Mouse (Mus musculus): ENCODE measurements around the gene Gm29776. TPM values are rescaled to one million over a fixed set of nuclear protein-coding genes. Genes with fewer than 3 reads are reported as not detected.
A peak's percentile ranks its signal among the peaks of the same experiment; 100 is the strongest.

The Gm29776 gene
- total RNA-seq (2015; ENCODE audit: low replicate concordance) (not detected in 2 replicates), total RNA-seq (2017; ENCODE audit: low replicate concordance) (not detected in 2 replicates)

GRCm38 (mm10) chr14:54698733-54699132 lies at the start of gene Gm29776:
Gm29776 (minus strand) TSS chr14:54698833.
- ATAC-seq (replicated peaks; ENCODE audit: low FRiP score, poor library complexity, severe bottlenecking) = no peak

- no peak for ATAC-seq (replicated peaks; ENCODE audit: low FRiP score, poor library complexity, severe bottlenecking)
Observed at GRCm38 (mm10) chr14:54746038-54746437, 47.4 kb upstream of the Gm29776 start.

- ATAC-seq (replicated peaks; ENCODE audit: low FRiP score, poor library complexity, severe bottlenecking) = no peak
Observed at GRCm38 (mm10) chr14:54744473-54744872, 45.8 kb upstream of the Gm29776 start.

- ATAC-seq (replicated peaks; ENCODE audit: low FRiP score, poor library complexity, severe bottlenecking) = no peak
Observed at GRCm38 (mm10) chr14:54742375-54742774, 43.7 kb upstream of the Gm29776 start.

- ATAC-seq (replicated peaks; ENCODE audit: low FRiP score, poor library complexity, severe bottlenecking) = no peak
Observed at GRCm38 (mm10) chr14:54741721-54742120, 43.1 kb upstream of the Gm29776 start.

- no peak for ATAC-seq (replicated peaks; ENCODE audit: low FRiP score, poor library complexity, severe bottlenecking)
Observed at GRCm38 (mm10) chr14:54737634-54738033, 39.0 kb upstream of the Gm29776 start.

GRCm38 (mm10) chr14:54736555-54737552 lies 38.2 kb upstream of the Gm29776 start:
- ATAC-seq (replicated peaks; ENCODE audit: low FRiP score, poor library complexity, severe bottlenecking) = no peak

GRCm38 (mm10) chr14:54735221-54735620 lies 36.6 kb upstream of the Gm29776 start:
- ATAC-seq (replicated peaks; ENCODE audit: low FRiP score, poor library complexity, severe bottlenecking) = no peak

GRCm38 (mm10) chr14:54734004-54734403 lies 35.4 kb upstream of the Gm29776 start:
- ATAC-seq (replicated peaks; ENCODE audit: low FRiP score, poor library complexity, severe bottlenecking) = no peak

- ATAC-seq (replicated peaks; ENCODE audit: low FRiP score, poor library complexity, severe bottlenecking) = no peak
Observed at GRCm38 (mm10) chr14:54732206-54732605, 33.6 kb upstream of the Gm29776 start.

- no peak for ATAC-seq (replicated peaks; ENCODE audit: low FRiP score, poor library complexity, severe bottlenecking)
Observed at GRCm38 (mm10) chr14:54730305-54730704, 31.7 kb upstream of the Gm29776 start.

GRCm38 (mm10) chr14:54728823-54729653 lies 30.4 kb upstream of the Gm29776 start:
- no peak for ATAC-seq (replicated peaks; ENCODE audit: low FRiP score, poor library complexity, severe bottlenecking)

- ATAC-seq (replicated peaks; ENCODE audit: low FRiP score, poor library complexity, severe bottlenecking) = no peak
Observed at GRCm38 (mm10) chr14:54727565-54727964, 28.9 kb upstream of the Gm29776 start.

GRCm38 (mm10) chr14:54724049-54724448 lies 25.4 kb upstream of the Gm29776 start:
- ATAC-seq (replicated peaks; ENCODE audit: low FRiP score, poor library complexity, severe bottlenecking) = no peak

GRCm38 (mm10) chr14:54721711-54722110 lies 23.1 kb upstream of the Gm29776 start:
- ATAC-seq (replicated peaks; ENCODE audit: low FRiP score, poor library complexity, severe bottlenecking) = no peak

- ATAC-seq (replicated peaks; ENCODE audit: low FRiP score, poor library complexity, severe bottlenecking) = no peak
Observed at GRCm38 (mm10) chr14:54720654-54721350, 22.2 kb upstream of the Gm29776 start.

- no peak for ATAC-seq (replicated peaks; ENCODE audit: low FRiP score, poor library complexity, severe bottlenecking)
Observed at GRCm38 (mm10) chr14:54720041-54720440, 21.4 kb upstream of the Gm29776 start.

- ATAC-seq (replicated peaks; ENCODE audit: low FRiP score, poor library complexity, severe bottlenecking) = no peak
Observed at GRCm38 (mm10) chr14:54715402-54715801, 16.8 kb upstream of the Gm29776 start.

- no peak for ATAC-seq (replicated peaks; ENCODE audit: low FRiP score, poor library complexity, severe bottlenecking)
Observed at GRCm38 (mm10) chr14:54714617-54715081, 16.0 kb upstream of the Gm29776 start.

- peak; percentile 81 for ATAC-seq (replicated peaks; ENCODE audit: low FRiP score, poor library complexity, severe bottlenecking)
Observed at GRCm38 (mm10) chr14:54714121-54714520, 15.5 kb upstream of the Gm29776 start.
